Mouse (Mus musculus): ENCODE measurements at regions not wholly inside any gene's neighbourhood (a gene's known extent, or its start where the extent isn't known, plus 50 kb on each side); places are given as distances from the start of the nearest gene placed in this dataset.

DNA sequence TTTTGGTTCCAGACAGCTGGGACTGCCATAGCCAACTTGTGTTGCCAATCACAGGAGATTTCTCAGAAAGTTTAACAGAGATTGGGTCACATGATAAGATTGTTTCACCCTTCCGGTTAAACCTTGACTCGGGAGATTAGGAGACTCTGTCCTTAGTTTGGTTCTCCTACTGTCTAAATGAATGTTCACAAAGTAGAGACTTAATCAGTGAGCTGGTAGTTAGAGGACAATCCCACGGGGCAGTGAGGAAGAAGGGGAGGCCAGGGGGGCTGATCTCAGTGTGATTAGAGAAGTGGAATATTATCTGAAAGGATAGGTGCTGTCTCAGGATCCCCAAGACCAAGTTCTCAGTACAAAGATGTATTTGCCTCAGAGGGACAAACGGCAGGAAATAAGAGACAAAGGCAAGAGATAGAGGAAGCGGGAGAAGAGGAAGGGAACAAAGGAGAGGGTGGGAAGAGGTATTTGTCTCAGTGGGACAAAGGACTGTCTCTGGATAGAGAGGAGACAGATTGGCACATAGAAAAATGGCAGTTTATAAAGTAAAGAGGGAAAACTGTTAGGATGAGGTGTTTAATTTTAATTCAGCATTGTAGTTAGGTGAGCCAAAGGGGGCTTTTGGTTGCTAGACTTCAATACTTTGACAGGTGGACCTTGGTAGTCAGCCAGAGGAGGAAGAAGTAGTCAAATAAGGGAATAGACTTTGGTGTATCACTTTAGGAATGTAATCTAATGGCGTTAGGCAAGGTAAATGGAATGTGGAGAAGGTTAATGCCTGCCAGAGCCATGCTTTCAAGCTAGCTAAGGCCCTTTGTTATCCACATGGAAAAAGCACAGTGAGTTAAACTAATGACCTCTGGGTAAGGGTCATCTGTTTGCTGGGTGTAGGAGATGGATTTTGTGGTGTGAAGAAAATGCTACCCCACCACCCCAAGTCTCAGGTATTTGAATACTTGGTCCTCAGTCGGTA is 110.2 kb upstream of the Zfp648 start:
- Histone ChIP-seq H3K36me3 (replicated peaks; ENCODE audit: control insufficient read depth, insufficient read depth, low read depth) (no peaks in the 10 kb centered on the region), H3K27me3 (ENCODE audit: control insufficient read depth, insufficient read depth, low read length) (no peaks in the 10 kb centered on the region), H3K9me3 (ENCODE audit: control insufficient read depth, low read length) (no peaks in the 10 kb centered on the region), H3K27ac (no peak overlapping the region), H3K4me3 (ENCODE audit: insufficient read depth in 1 of 2, low read depth in 2 of 2, low read length in 2 of 2) (no peak overlapping the region), H3K4me2 (ENCODE audit: low read depth) (no peak overlapping the region), H3K4me1 (replicated peaks; ENCODE audit: control insufficient read depth in 2 of 2, insufficient read depth in 2 of 2, low read length in 1 of 2) (no peaks in the 10 kb centered on the region), H3K9ac (replicated peaks) (no peak overlapping the region)
- 27% methylated on average over 7 of the region's 7 CpGs for WGBS (ENCODE audit: insufficient replicate concordance)
- DNase-seq (ENCODE audit: low read depth in 3 of 3, low spot score in 3 of 3): no peak
- ATAC-seq (ENCODE audit: insufficient read depth): no peak
- TF ChIP-seq CTCF (IDR thresholded peaks at IDR 0.05; ENCODE audit: low read depth) (no peak), EP300 (IDR thresholded peaks at IDR 0.05; ENCODE audit: low read depth) (no peak)

DNA sequence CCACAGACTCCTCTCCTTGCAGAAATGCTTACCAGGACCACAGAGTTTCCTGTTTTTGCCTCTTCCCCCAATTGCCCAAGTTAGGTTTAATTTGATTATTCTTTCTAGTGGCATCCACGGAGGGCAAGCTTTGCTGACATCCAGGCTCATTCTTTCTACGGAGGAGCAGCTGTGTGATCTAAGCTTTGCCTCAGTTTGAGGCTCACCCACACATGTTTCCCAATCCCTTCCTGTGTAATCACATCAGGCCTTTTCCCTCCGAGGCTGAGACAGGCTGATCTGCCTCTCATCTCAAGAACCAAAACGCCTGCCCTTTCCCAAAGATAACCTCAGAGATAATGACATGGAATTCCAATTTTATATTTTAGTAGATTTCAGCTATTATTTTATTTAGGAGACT is 107.4 kb upstream of the Zfp648 start:
- no peaks in the 10 kb centered on the region for H3K9me3 ChIP-seq (ENCODE audit: control insufficient read depth, low read length)
- no peaks in the 10 kb centered on the region for H3K27me3 ChIP-seq (ENCODE audit: control insufficient read depth, insufficient read depth, low read length)
- ATAC-seq (ENCODE audit: insufficient read depth): no peak
- peaks cover 0 to 2% of the 10 kb centered on the region in 2 experiments; a peak in 1 of 4 replicates for H3K4me1 ChIP-seq (replicated peaks; ENCODE audit: control insufficient read depth in 2 of 2, insufficient read depth in 2 of 2, low read length in 1 of 2)
- TF ChIP-seq CTCF (IDR thresholded peaks at IDR 0.05; ENCODE audit: low read depth) (no peak), EP300 (IDR thresholded peaks at IDR 0.05; ENCODE audit: low read depth) (no peak)
- no peaks in the 10 kb centered on the region for H3K36me3 ChIP-seq (replicated peaks; ENCODE audit: control insufficient read depth, insufficient read depth, low read depth)
- H3K27ac ChIP-seq: no peak overlapping the region
- no peak for DNase-seq (ENCODE audit: low read depth in 3 of 3, low spot score in 3 of 3)
- WGBS (ENCODE audit: insufficient replicate concordance): 31% methylated on average over 4 of the region's 4 CpGs
- H3K4me2 ChIP-seq (ENCODE audit: low read depth): no peak overlapping the region
- no peak overlapping the region for H3K9ac ChIP-seq (replicated peaks)
- H3K4me3 ChIP-seq (ENCODE audit: insufficient read depth in 1 of 2, low read depth in 2 of 2, low read length in 2 of 2): no peak overlapping the region

DNA sequence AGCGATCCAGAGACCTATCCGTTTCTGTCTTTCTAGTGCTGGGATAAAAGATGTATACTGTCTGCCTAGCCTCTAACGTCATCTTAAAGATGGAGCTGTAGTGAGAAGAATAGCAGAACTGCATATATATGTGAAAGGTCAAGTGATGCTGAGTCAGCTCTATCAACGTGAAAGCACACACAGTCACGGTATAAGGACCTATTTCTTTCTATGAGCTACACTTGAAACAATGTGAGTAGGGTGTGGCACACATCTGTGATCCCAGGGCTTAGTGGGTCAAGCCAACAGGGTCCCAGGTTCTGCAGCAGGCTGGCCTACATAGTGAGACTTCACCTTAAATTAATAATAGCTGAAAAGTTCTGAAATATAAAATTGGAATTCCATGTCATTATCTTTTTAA is 106.6 kb upstream of the Zfp648 start:
- WGBS (ENCODE audit: insufficient replicate concordance): 61% methylated on average over 5 of the region's 5 CpGs
- H3K36me3 ChIP-seq (replicated peaks; ENCODE audit: control insufficient read depth, insufficient read depth, low read depth): no peaks in the 10 kb centered on the region
- H3K27ac ChIP-seq: no peak overlapping the region

DNA sequence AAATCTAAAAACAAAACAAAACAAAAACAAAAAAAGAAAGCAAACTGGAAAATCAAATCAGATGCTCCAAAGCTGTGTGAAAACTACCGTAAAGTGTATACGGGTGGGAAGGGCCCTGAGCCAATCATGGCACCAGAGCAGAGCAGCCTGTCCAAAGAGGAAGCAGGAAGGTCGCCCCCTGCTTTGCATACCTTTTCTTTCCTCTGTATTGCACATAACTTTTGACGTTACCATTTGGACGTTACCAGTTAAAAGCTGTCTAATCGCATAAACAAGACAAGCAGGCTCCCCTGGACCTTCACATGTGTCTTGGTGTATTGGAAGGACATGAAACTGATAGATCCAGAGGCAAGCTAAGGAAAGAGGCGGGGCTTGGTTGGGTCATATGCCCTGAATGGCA is 104.9 kb upstream of the Zfp648 start:
- ATAC-seq (ENCODE audit: insufficient read depth): no peak
- DNase-seq (ENCODE audit: low read depth in 3 of 3, low spot score in 3 of 3): no peak
- 60% methylated on average over 7 of the region's 7 CpGs for WGBS (ENCODE audit: insufficient replicate concordance)

More for the DNA sequence above, 106.6 kb upstream of the Zfp648 start:
- TF ChIP-seq CTCF (IDR thresholded peaks at IDR 0.05; ENCODE audit: low read depth) (no peak), EP300 (IDR thresholded peaks at IDR 0.05; ENCODE audit: low read depth) (no peak)
- ATAC-seq (ENCODE audit: insufficient read depth): no peak
- Histone ChIP-seq H3K9me3 (ENCODE audit: control insufficient read depth, low read length) (no peaks in the 10 kb centered on the region), H3K4me1 (replicated peaks; ENCODE audit: control insufficient read depth in 2 of 2, insufficient read depth in 2 of 2, low read length in 1 of 2) (peaks cover 0 to 2% of the 10 kb centered on the region in 2 experiments; a peak in 1 of 4 replicates), H3K4me3 (ENCODE audit: insufficient read depth in 1 of 2, low read depth in 2 of 2, low read length in 2 of 2) (no peak overlapping the region), H3K27me3 (ENCODE audit: control insufficient read depth, insufficient read depth, low read length) (no peaks in the 10 kb centered on the region), H3K4me2 (ENCODE audit: low read depth) (no peak overlapping the region), H3K9ac (replicated peaks) (no peak overlapping the region)
- DNase-seq (ENCODE audit: low read depth in 3 of 3, low spot score in 3 of 3): no peak

DNA sequence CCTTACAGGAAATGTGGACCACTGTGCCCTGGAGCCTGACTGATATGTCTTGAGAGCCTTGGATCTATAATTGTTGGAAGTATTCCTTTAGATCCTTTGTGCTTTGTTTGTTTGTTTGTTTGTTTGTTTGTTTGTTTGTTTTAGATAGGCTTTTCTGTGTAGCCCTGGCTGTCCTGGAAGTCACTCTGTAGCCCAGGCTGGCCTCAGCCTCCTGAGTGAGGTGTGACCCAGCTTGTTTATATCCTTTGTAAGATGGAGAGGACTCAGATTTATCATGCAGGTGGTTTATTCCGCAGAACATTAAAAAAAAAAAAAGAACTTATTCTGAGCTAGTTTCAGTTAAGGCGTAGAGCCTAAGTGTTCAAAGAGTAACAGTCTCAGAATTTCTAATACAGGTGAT is 104.1 kb upstream of the Zfp648 start:
- Histone ChIP-seq H3K9me3 (ENCODE audit: control insufficient read depth, low read length) (no peaks in the 10 kb centered on the region), H3K27ac (no peak overlapping the region), H3K4me1 (replicated peaks; ENCODE audit: control insufficient read depth in 2 of 2, insufficient read depth in 2 of 2, low read length in 1 of 2) (peaks cover 0 to 2% of the 10 kb centered on the region in 2 experiments; a peak in 1 of 4 replicates), H3K9ac (replicated peaks) (no peak overlapping the region), H3K36me3 (replicated peaks; ENCODE audit: control insufficient read depth, insufficient read depth, low read depth) (no peaks in the 10 kb centered on the region), H3K27me3 (ENCODE audit: control insufficient read depth, insufficient read depth, low read length) (no peaks in the 10 kb centered on the region), H3K4me3 (ENCODE audit: insufficient read depth in 1 of 2, low read depth in 2 of 2, low read length in 2 of 2) (no peak overlapping the region), H3K4me2 (ENCODE audit: low read depth) (no peak overlapping the region)
- TF ChIP-seq EP300 (IDR thresholded peaks at IDR 0.05; ENCODE audit: low read depth): no peak
- TF ChIP-seq CTCF (IDR thresholded peaks at IDR 0.05; ENCODE audit: low read depth): no peak
- ATAC-seq (ENCODE audit: insufficient read depth) (no peak), DNase-seq (ENCODE audit: low read depth in 3 of 3, low spot score in 3 of 3) (no peak)
- WGBS (ENCODE audit: insufficient replicate concordance): 73% methylated on average over 2 of the region's 2 CpGs

More for the DNA sequence above, 104.9 kb upstream of the Zfp648 start:
- TF ChIP-seq EP300 (IDR thresholded peaks at IDR 0.05; ENCODE audit: low read depth) (no peak), CTCF (IDR thresholded peaks at IDR 0.05; ENCODE audit: low read depth) (no peak)
- Histone ChIP-seq H3K4me2 (ENCODE audit: low read depth) (no peak overlapping the region), H3K27me3 (ENCODE audit: control insufficient read depth, insufficient read depth, low read length) (no peaks in the 10 kb centered on the region), H3K4me3 (ENCODE audit: insufficient read depth in 1 of 2, low read depth in 2 of 2, low read length in 2 of 2) (no peak overlapping the region), H3K4me1 (replicated peaks; ENCODE audit: control insufficient read depth in 2 of 2, insufficient read depth in 2 of 2, low read length in 1 of 2) (peaks cover 0 to 2% of the 10 kb centered on the region in 2 experiments; a peak in 1 of 4 replicates), H3K36me3 (replicated peaks; ENCODE audit: control insufficient read depth, insufficient read depth, low read depth) (no peaks in the 10 kb centered on the region), H3K9me3 (ENCODE audit: control insufficient read depth, low read length) (no peaks in the 10 kb centered on the region), H3K27ac (no peak overlapping the region), H3K9ac (replicated peaks) (no peak overlapping the region)
